8 mouse cellular contexts compared by ENCODE assay signal in genomic region chr7:51510671-51511651, GRCm38 (mm10). TPM values are rescaled to one million over a fixed set of nuclear protein-coding genes. Genes with fewer than 3 reads are reported as not detected.
DNase-seq lines count a peak whose midpoint lies in the region; ATAC-seq lines count a peak whose summit lies in the region.

Gene Ano5, plus strand, starts transcription at chr7:51511029.

- peaks cover 19% of the 10 kb centered on the region; the same call in 1 of the 2 replicates for H3K27me3 ChIP-seq in embryonic facial prominence, embryonic 12.5 days
- H3K27me3 ChIP-seq in kidney, embryonic 14.5 days (ENCODE audit: control insufficient read depth, insufficient read depth, low read length): peaks cover 3% of the 10 kb centered on the region; the same call in 1 of the 2 replicates
- H3K27me3 ChIP-seq in limb, embryonic 12.5 days: peaks cover 30% of the 10 kb centered on the region
- H3K27me3 ChIP-seq in midbrain, embryonic 16.5 days (ENCODE audit: control insufficient read depth, insufficient read depth, low read depth, low read length): no peaks in the 10 kb centered on the region; the same call in 1 of the 2 replicates
- no peaks in the 10 kb centered on the region for H3K27me3 ChIP-seq in stomach, embryonic 16.5 days (ENCODE audit: control insufficient read depth, insufficient read depth, low read length)

- 3% methylated on average over 45 of the region's 45 CpGs for WGBS in embryonic facial prominence, embryonic 12.5 days
- 2% methylated on average over 45 of the region's 45 CpGs for WGBS in kidney, embryonic 14.5 days
- WGBS in limb, embryonic 12.5 days: 4% methylated on average over 45 of the region's 45 CpGs
- WGBS in midbrain, embryonic 16.5 days: 2% methylated on average over 45 of the region's 45 CpGs
- WGBS in stomach, embryonic 16.5 days: 2% methylated on average over 45 of the region's 45 CpGs

- DNase-seq in adrenal gland, postnatal 25 days: peak; percentile 31
- DNase-seq in heart, adult 8-10 months (ENCODE audit: low spot score): peak; percentile 4
- no peak for DNase-seq in thymus, postnatal 25 days

- peak within 1 kb of the TSS; percentile 92 for H3K4me2 ChIP-seq in embryonic facial prominence, embryonic 12.5 days (replicated peaks)
- H3K4me2 ChIP-seq in kidney, embryonic 14.5 days (replicated peaks; ENCODE audit: low read depth, low read length): peak within 1 kb of the TSS; percentile 90
- H3K4me2 ChIP-seq in limb, embryonic 12.5 days: peak within 1 kb of the TSS; percentile 87
- H3K4me2 ChIP-seq in midbrain, embryonic 16.5 days (ENCODE audit: low read length): peak within 1 kb of the TSS; percentile 74
- H3K4me2 ChIP-seq in stomach, embryonic 16.5 days (ENCODE audit: low read depth, low read length): peak within 1 kb of the TSS; percentile 70

- H3K9me3 ChIP-seq in embryonic facial prominence, embryonic 12.5 days: no peaks in the 10 kb centered on the region
- H3K9me3 ChIP-seq in kidney, embryonic 14.5 days (ENCODE audit: control insufficient read depth, low read length): no peaks in the 10 kb centered on the region
- no peaks in the 10 kb centered on the region for H3K9me3 ChIP-seq in limb, embryonic 12.5 days
- no peaks in the 10 kb centered on the region for H3K9me3 ChIP-seq in midbrain, embryonic 16.5 days (replicated peaks; ENCODE audit: control insufficient read depth, low read length, poor library complexity, severe bottlenecking)
- no peaks in the 10 kb centered on the region for H3K9me3 ChIP-seq in stomach, embryonic 16.5 days (replicated peaks; ENCODE audit: control insufficient read depth, low read length)

- peak; percentile 67; the same call in 1 of the 2 replicates for ATAC-seq in embryonic facial prominence, embryonic 12.5 days (ENCODE audit: insufficient number of reproducible peaks, insufficient read depth, low FRiP score, low TSS enrichment)
- peak; percentile 94 for ATAC-seq in kidney, embryonic 14.5 days (ENCODE audit: low FRiP score, low TSS enrichment)
- ATAC-seq in limb, embryonic 12.5 days (ENCODE audit: insufficient number of reproducible peaks, insufficient read depth, low FRiP score, low TSS enrichment, low read depth): peak; percentile 37
- peak; percentile 81 for ATAC-seq in midbrain, embryonic 16.5 days
- ATAC-seq in stomach, embryonic 16.5 days (ENCODE audit: insufficient read depth, low FRiP score): peak; percentile 82

- peak within 1 kb of the TSS; percentile 46 for H3K4me3 ChIP-seq in embryonic facial prominence, embryonic 12.5 days
- H3K4me3 ChIP-seq in kidney, embryonic 14.5 days (ENCODE audit: low read length): peak within 1 kb of the TSS; percentile 46
- H3K4me3 ChIP-seq in limb, embryonic 12.5 days (replicated peaks): peak within 1 kb of the TSS; percentile 46
- peak within 1 kb of the TSS; percentile 63 for H3K4me3 ChIP-seq in midbrain, embryonic 16.5 days (ENCODE audit: low read depth, low read length)
- peak within 1 kb of the TSS; percentile 47 for H3K4me3 ChIP-seq in stomach, embryonic 16.5 days (replicated peaks; ENCODE audit: low read length)

- H3K4me1 ChIP-seq in embryonic facial prominence, embryonic 12.5 days: no peaks in the 10 kb centered on the region
- 0 out of 2 replicates have a peak, but pooled peaks cover 7% of the 10 kb centered on the region for H3K4me1 ChIP-seq in kidney, embryonic 14.5 days (ENCODE audit: control insufficient read depth, insufficient read depth, low read length)
- 0 out of 2 replicates have a peak, but pooled peaks cover 5% of the 10 kb centered on the region for H3K4me1 ChIP-seq in limb, embryonic 12.5 days (replicated peaks)
- H3K4me1 ChIP-seq in midbrain, embryonic 16.5 days (ENCODE audit: control insufficient read depth, insufficient read depth, low read length): peaks cover 5% of the 10 kb centered on the region; the same call in 1 of the 2 replicates
- H3K4me1 ChIP-seq in stomach, embryonic 16.5 days (ENCODE audit: control insufficient read depth, insufficient read depth, low read length): no peaks in the 10 kb centered on the region

- H3K36me3 ChIP-seq in embryonic facial prominence, embryonic 12.5 days: no peaks in the 10 kb centered on the region
- no peaks in the 10 kb centered on the region for H3K36me3 ChIP-seq in kidney, embryonic 14.5 days (ENCODE audit: control insufficient read depth, insufficient read depth, low read length)
- H3K36me3 ChIP-seq in limb, embryonic 12.5 days: no peaks in the 10 kb centered on the region
- no peaks in the 10 kb centered on the region for H3K36me3 ChIP-seq in midbrain, embryonic 16.5 days (ENCODE audit: control insufficient read depth, insufficient read depth, low read length)
- no peaks in the 10 kb centered on the region for H3K36me3 ChIP-seq in stomach, embryonic 16.5 days (ENCODE audit: control insufficient read depth, insufficient read depth, low read length)

- peak within 1 kb of the TSS; percentile 24; the same call in 1 of the 2 replicates for H3K9ac ChIP-seq in embryonic facial prominence, embryonic 12.5 days
- peak within 1 kb of the TSS; percentile 28 for H3K9ac ChIP-seq in kidney, embryonic 14.5 days (ENCODE audit: low read depth, low read length)
- peak within 1 kb of the TSS; percentile 50 for H3K9ac ChIP-seq in limb, embryonic 12.5 days (replicated peaks)
- peak within 1 kb of the TSS; percentile 75 for H3K9ac ChIP-seq in midbrain, embryonic 16.5 days (ENCODE audit: low read depth, low read length)
- peak within 1 kb of the TSS; percentile 28 for H3K9ac ChIP-seq in stomach, embryonic 16.5 days (ENCODE audit: low read length)

- no peak within 1 kb of the TSS for H3K27ac ChIP-seq in embryonic facial prominence, embryonic 12.5 days
- H3K27ac ChIP-seq in kidney, embryonic 14.5 days (ENCODE audit: low read depth, low read length): no peak within 1 kb of the TSS
- no peak within 1 kb of the TSS for H3K27ac ChIP-seq in limb, embryonic 12.5 days
- peak within 1 kb of the TSS; percentile 57 for H3K27ac ChIP-seq in midbrain, embryonic 16.5 days (ENCODE audit: low read length)
- no peak within 1 kb of the TSS for H3K27ac ChIP-seq in stomach, embryonic 16.5 days (ENCODE audit: low read length)

RNA-seq across cellular contexts. Expression of gene Ano5, which starts in this region (rescaled TPM):
- total RNA-seq in adrenal gland, postnatal 25 days (2021): 0.18 TPM in 1 of 2 replicates, not detected in the other
- polyA plus RNA-seq in embryonic facial prominence, embryonic 12.5 days (2016; fragmentation: Nextera tagmentation; extraction: Ambion mirVana): 0.23 and 0.25 TPM in 2 replicates
- 1 to 10 TPM; 3.9 to 6.0 (median 4.9) TPM for total RNA-seq in heart, adult 8-10 months (2022)
- 0.50 and 0.77 TPM in 2 replicates for polyA plus RNA-seq in kidney, embryonic 14.5 days (2014; fragmentation: Nextera tagmentation; extraction: Ambion mirVana)
- 0.09 and 0.14 TPM in 2 replicates for polyA plus RNA-seq in limb, embryonic 12.5 days (2016; fragmentation: Nextera tagmentation; extraction: Ambion mirVana)
- 1.7 TPM in 2 replicates for polyA plus RNA-seq in midbrain, embryonic 16.5 days (2015; fragmentation: Nextera tagmentation; extraction: Ambion mirVana)
- polyA plus RNA-seq in stomach, embryonic 16.5 days (2015; fragmentation: Nextera tagmentation; extraction: Ambion mirVana): 0.22 and 0.27 TPM in 2 replicates

Comparison
In these comparisons a context has a peak if more than half of its experiments do, and no peak if none do; other contexts are left out.
1. Peak in DNase-seq in adrenal gland, postnatal 25 days; RNA of the gene not detected or under 1 TPM.
2. Peak in ATAC-seq, H3K4me3 ChIP-seq, H3K9ac ChIP-seq and H3K4me2 ChIP-seq in embryonic facial prominence, embryonic 12.5 days; RNA of the gene not detected or under 1 TPM.
3. Peak in ATAC-seq, H3K4me3 ChIP-seq, H3K9ac ChIP-seq and H3K4me2 ChIP-seq in kidney, embryonic 14.5 days; RNA of the gene not detected or under 1 TPM.
4. Peak in ATAC-seq, H3K4me3 ChIP-seq, H3K9ac ChIP-seq and H3K4me2 ChIP-seq in limb, embryonic 12.5 days; RNA of the gene not detected or under 1 TPM.
5. Peak in ATAC-seq, H3K4me3 ChIP-seq, H3K9ac ChIP-seq and H3K4me2 ChIP-seq in stomach, embryonic 16.5 days; RNA of the gene not detected or under 1 TPM.
6. ATAC-seq: peak in every context shown above with its lines; median percentile 94 in kidney, embryonic 14.5 days; 82 in stomach, embryonic 16.5 days; 81 in midbrain, embryonic 16.5 days; 67 in embryonic facial prominence, embryonic 12.5 days; 37 in limb, embryonic 12.5 days.
7. H3K9ac ChIP-seq: peak in every context shown above with its lines; median percentile 75 in midbrain, embryonic 16.5 days; 50 in limb, embryonic 12.5 days; 28 in kidney, embryonic 14.5 days; 28 in stomach, embryonic 16.5 days; 24 in embryonic facial prominence, embryonic 12.5 days.